Mouse (Mus musculus) liver, embryonic 12.5 days (tissue): ENCODE measurements around the gene Lonp2. TPM values are rescaled to one million over a fixed set of nuclear protein-coding genes. Genes with fewer than 3 reads are reported as not detected.

Source experiments
- ATAC-seq: fragments of 200-750 bp; cut with Nextera tagmentation; 2 replicates; pipeline ENCODE4 v1.8.0; 2017; ENCODE audit warnings: moderate number of reproducible peaks, mild to moderate bottlenecking, moderate library complexity
- H3K27ac ChIP-seq: fragments of 300-500 bp; sonication (generic); 2 replicates; pipeline ENCODE4 v1.5.1; 2016; ENCODE audit warnings: mild to moderate bottlenecking
- H3K27me3 ChIP-seq: fragments of 300-500 bp; sonication (generic); replicated peaks from 2 replicates; pipeline ENCODE4 v1.6.1; 2016; ENCODE audit warnings: mild to moderate bottlenecking, moderate library complexity
- H3K36me3 ChIP-seq: fragments of 300-500 bp; sonication (generic); 2 replicates; pipeline ENCODE4 v1.6.1; 2016; ENCODE audit warnings: mild to moderate bottlenecking, moderate library complexity
- H3K4me1 ChIP-seq: fragments of 300-500 bp; sonication (generic); 2 replicates; pipeline ENCODE4 v1.6.1; 2016
- H3K4me2 ChIP-seq: fragments of 300-500 bp; sonication (generic); 2 replicates; pipeline ENCODE4 v1.6.1; 2016; ENCODE audit warnings: mild to moderate bottlenecking, moderate library complexity
- H3K4me3 ChIP-seq: fragments of 300-500 bp; sonication (generic); 2 replicates; pipeline ENCODE4 v1.5.1; 2016; ENCODE audit warnings: mild to moderate bottlenecking, moderate library complexity
- H3K9ac ChIP-seq: fragments of 300-500 bp; sonication (generic); 2 replicates; pipeline ENCODE4 v1.6.1; 2016; ENCODE audit warnings: mild to moderate bottlenecking, moderate library complexity
- H3K9me3 ChIP-seq: fragments of 300-500 bp; sonication (generic); replicated peaks from 2 replicates; pipeline ENCODE4 v1.6.1; 2016; ENCODE audit warnings: mild to moderate bottlenecking, moderate library complexity
- WGBS: fragments of 180-500 bp; shearing (Covaris S2); methylation state at CpG from one replicate; pipeline ENCODE4 v1.1.7; 2016; ENCODE audit not compliant: insufficient replicate concordance; 5-methylcytosine and 5-hydroxymethylcytosine counted together
- microRNA-seq: library from miRNA; unstranded; fragments of <30 nt; microRNA quantifications from one replicate; pipeline ENCODE4, GENCODE M21; 2017
- polyA plus RNA-seq: library from polyadenylated mRNA; unstranded; fragments of >200 nt; fragmentation: Nextera tagmentation; extraction: Ambion mirVana; gene quantifications from 2 replicates; pipeline ENCODE4 v1.2.1, GENCODE M21; 2016

The Lonp2 gene
- polyA plus RNA-seq, 1 experiment from 2014 or later: 40.1 TPM

DNA sequence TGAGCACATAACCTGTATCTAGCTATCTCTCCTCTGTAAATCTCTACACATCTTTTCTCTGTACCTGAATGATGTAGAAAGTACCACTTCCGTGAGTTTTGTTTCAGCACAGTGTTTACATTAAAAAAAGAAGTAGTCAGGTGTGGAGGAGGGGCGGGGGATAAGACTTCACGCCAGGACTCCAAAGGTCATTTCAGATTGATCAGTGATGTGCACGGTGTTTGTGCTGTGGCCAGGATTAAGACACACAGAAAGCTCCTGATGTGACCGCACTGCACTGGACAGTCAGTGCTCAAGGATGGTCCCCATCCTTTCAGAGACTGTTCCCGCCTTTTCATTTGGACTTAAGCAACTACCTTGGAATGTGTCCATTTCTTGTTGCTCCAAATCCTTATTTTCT, 136.9 kb downstream of the Lonp2 start:
- Histone ChIP-seq H3K9me3 (no peaks in the 10 kb centered on the region), H3K36me3 (no peaks in the 10 kb centered on the region), H3K9ac (no peak overlapping the region), H3K4me3 (no peak overlapping the region), H3K4me2 (no peak overlapping the region), H3K27ac (no peak overlapping the region), H3K4me1 (peaks cover 40% of the 10 kb centered on the region), H3K27me3 (peaks cover 36% of the 10 kb centered on the region)
- no peak for ATAC-seq
- 66% methylated on average over 6 of the region's 6 CpGs for WGBS

DNA sequence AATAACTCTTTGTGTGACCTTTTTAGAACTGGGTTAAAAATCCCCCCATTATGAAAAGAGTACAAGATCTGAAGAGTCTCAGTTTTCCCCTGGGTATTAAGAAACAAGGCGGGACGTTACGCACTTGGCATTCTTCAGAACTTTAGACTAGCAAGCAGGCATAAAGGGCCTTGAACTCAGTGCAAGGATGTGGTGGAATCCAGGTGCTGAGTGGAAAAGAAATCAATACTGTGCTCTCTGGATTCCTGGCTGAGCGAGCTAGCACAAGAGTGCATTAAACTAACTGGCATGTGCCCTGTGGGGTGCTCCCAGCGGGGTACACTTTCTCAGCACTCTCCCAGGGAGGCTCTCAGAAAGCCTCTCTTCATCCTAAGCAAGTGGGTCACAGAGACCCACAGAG, 139.0 kb downstream of the Lonp2 start:
- Histone ChIP-seq H3K9ac (no peak overlapping the region), H3K36me3 (no peaks in the 10 kb centered on the region), H3K4me1 (peaks cover 36% of the 10 kb centered on the region), H3K27ac (no peak overlapping the region), H3K4me2 (no peak overlapping the region), H3K27me3 (peaks cover 39% of the 10 kb centered on the region), H3K4me3 (no peak overlapping the region), H3K9me3 (no peaks in the 10 kb centered on the region)
- no peak for ATAC-seq
- 67% methylated on average over 5 of the region's 5 CpGs for WGBS

DNA sequence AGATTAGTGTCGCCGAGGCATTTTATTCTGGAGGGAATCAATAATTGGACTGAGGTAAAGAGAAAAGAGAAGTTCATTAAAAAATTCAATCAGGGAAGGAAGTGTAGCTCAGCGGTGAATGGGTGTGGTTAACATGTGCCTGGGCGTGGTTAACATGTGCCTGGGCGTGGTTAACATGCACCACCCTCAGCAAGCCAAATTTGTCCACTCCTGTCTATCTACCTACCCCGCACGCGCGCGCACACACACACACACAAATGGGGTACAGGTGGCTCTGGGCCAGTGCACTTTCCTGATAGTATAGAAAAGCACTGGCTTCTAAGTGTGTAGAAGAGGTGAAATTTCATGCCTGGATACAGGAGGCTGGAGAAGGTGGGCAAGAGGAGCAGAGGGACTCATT, 141.3 kb downstream of the Lonp2 start:
- WGBS: 60% methylated on average over 10 of the region's 10 CpGs
- ATAC-seq: peak; percentile 82
- Histone ChIP-seq H3K4me3 (no peak overlapping the region), H3K27me3 (peaks cover 39% of the 10 kb centered on the region), H3K4me1 (peaks cover 17% of the 10 kb centered on the region), H3K9ac (no peak overlapping the region), H3K27ac (no peak overlapping the region), H3K36me3 (no peaks in the 10 kb centered on the region), H3K9me3 (no peaks in the 10 kb centered on the region), H3K4me2 (peak overlapping the region; percentile 31)

DNA sequence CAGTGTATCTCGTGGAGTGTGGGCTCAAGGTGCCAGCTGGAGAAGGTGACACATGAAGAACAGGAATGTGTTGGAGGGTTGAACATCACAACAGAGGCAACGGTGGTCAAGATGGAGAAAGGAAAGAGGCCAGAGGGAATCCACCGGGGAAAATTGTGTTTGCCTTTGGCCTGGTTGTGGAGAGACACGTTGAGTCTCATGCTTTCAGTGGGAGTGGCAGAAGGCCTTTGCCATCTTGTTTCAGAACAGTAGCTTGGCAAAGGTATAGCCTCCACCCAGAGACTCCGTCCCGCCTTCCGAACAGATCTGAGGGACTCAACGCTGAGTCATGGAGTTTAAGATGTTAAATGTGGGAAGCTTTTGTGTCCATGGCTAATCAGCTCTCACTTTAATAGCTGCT, 141.8 kb downstream of the Lonp2 start:
- Histone ChIP-seq H3K36me3 (no peaks in the 10 kb centered on the region), H3K4me3 (no peak overlapping the region), H3K4me2 (no peak overlapping the region), H3K9ac (no peak overlapping the region), H3K27me3 (peaks cover 38% of the 10 kb centered on the region), H3K9me3 (no peaks in the 10 kb centered on the region), H3K27ac (no peak overlapping the region), H3K4me1 (peaks cover 14% of the 10 kb centered on the region)
- WGBS: 87% methylated on average over 8 of the region's 8 CpGs
- ATAC-seq: no peak

DNA sequence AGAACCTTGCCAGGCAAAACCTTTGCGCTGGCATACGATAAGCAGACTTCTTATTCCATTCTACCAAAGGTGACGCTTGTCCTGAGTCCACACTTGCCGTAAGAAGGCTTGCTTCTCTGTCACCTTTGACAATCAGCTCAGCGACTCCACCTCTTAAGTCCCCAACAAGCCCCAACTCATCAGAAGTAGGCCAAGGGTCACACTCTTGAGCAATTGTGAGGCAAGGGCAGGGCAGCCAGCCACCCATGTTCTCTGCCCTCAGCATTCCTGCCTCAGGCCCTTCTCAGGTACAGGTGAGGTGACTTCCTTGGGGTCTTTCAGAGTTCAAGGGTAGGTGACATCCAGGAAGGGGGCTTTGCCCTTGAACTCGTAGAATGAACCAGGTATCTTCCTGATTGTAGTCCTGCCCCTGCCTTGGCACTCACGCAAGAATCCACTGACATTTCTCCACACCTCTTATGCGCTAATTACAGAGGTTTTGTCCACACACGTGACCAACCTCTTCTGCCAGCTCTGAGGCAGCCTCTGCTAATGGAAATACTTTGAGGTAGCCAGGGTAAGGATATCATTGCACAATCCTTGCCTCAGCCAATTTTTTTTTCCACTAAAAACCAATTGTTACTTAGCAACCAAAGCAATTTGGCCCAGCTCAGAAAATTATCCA, 142.8 kb downstream of the Lonp2 start:
- no peak for ATAC-seq

DNA sequence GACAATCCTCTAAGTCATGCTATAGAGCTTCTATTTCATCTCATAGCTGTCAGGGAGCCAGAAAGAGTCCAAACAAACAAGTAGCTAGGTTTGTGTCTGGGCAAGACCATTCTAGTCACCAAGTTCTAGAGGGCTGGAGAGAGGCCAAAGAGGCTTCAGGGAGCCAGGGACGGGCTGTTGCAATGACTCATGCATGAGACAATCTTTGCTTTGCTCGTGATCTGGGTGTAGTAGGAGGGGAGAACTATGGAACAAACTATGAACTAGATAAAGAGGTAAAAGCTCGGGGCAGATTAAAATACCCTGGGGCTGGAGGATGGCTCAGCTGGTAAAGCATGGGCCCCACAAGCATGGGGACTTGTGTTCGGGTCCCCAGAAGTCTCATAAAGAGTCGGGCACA, 144.7 kb downstream of the Lonp2 start:
- H3K9me3 ChIP-seq: no peaks in the 10 kb centered on the region
- no peak overlapping the region for H3K27ac ChIP-seq
- H3K4me1 ChIP-seq: peaks cover 14% of the 10 kb centered on the region
- H3K27me3 ChIP-seq: peaks cover 41% of the 10 kb centered on the region
- H3K9ac ChIP-seq: no peak overlapping the region
- ATAC-seq: no peak
- whole genome bisulfite sequencing: 54% methylated on average over 5 of the region's 5 CpGs
- H3K4me3 ChIP-seq: no peak overlapping the region
- H3K36me3 ChIP-seq: no peaks in the 10 kb centered on the region
- no peak overlapping the region for H3K4me2 ChIP-seq

More for the DNA sequence above, 142.8 kb downstream of the Lonp2 start:
- Histone ChIP-seq H3K27me3 (peaks cover 43% of the 10 kb centered on the region), H3K4me2 (no peak overlapping the region), H3K36me3 (no peaks in the 10 kb centered on the region), H3K4me3 (no peak overlapping the region), H3K9ac (no peak overlapping the region), H3K4me1 (peaks cover 14% of the 10 kb centered on the region), H3K27ac (no peak overlapping the region), H3K9me3 (no peaks in the 10 kb centered on the region)
- 75% methylated on average over 9 of the region's 9 CpGs for WGBS

DNA sequence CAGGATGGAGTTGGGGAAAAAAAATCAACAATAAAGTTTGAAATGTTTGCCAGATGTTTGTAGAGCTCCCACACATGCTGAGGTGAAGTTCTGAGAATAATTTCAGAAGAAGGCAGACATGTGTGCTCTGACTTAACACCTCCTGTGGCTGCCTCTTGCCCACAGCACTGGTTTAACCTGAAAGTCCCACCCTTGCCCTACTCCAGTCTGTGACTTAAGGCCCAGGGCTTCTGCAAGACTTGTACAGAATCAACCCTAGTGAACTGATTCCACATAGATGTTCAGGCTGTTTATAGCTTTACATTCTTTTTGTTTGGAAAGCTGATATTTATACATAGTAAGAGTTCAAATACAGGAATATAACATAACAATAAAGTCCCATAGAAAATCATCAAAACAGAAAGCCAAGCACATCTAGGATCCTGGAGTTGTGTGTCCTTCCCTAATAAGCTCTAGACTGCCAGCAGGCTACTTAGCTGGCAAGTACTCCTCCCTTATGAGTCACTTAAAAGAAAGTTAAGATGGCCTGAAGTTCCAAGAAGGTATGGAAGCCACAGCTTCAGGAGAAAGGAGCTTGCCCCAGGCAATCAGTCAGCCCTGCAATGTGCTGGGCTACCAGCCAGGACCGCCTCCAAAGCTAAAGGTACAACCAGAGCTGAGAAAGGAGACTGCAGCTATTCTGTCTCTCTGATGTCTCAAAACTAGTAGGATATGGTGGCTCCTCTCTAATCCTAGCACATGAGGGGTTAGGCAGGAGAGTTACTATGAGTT, 146.3 kb downstream of the Lonp2 start:
- 58% methylated on average over 1 of the region's 1 CpGs for WGBS
- no peak for ATAC-seq
- peaks cover 7% of the 10 kb centered on the region for H3K4me1 ChIP-seq
- H3K27me3 ChIP-seq: peaks cover 34% of the 10 kb centered on the region; the same call in 1 of the 2 replicates
- H3K27ac ChIP-seq: no peak overlapping the region
- H3K4me3 ChIP-seq: no peak overlapping the region
- no peaks in the 10 kb centered on the region for H3K9me3 ChIP-seq
- no peak overlapping the region for H3K9ac ChIP-seq
- no peak overlapping the region for H3K4me2 ChIP-seq
- no peaks in the 10 kb centered on the region for H3K36me3 ChIP-seq

Small RNA genes lying within 50 kb of the gene (microRNA-seq; reads per million reads assigned to microRNA genes)
- not detected for gene Gm44348

Other genes starting within 250 kb of the Lonp2 start
- gene Abcc12, start 43.4 kb upstream of the Lonp2 start, polyA plus RNA-seq: not detected in 2 replicates
- 1.8 and 2.8 TPM in 2 replicates for gene Gm10638, start 121.7 kb downstream of the Lonp2 start, polyA plus RNA-seq
- 20.3 and 21.3 TPM in 2 replicates for gene Siah1a, start 121.9 kb downstream of the Lonp2 start, polyA plus RNA-seq